9 mouse cellular contexts compared by ENCODE assay signal in genomic region chr1:136260635-136261238, GRCm38 (mm10). TPM values are rescaled to one million over a fixed set of nuclear protein-coding genes. Genes with fewer than 3 reads are reported as not detected.
DNase-seq lines count a peak whose midpoint lies in the region; ATAC-seq and TF ChIP-seq lines count a peak whose summit lies in the region.
"Had no signal": no experiment of that assay in that cellular context is flagged by ENCODE, and none has a peak within 500 bp of the region (broad histone marks: within the 10 kb centered on the region; RNA-seq: fewer than 3 reads in every experiment).

Gpr25 (minus strand) TSS chr1:136260873.

- H3K9ac ChIP-seq in heart, embryonic 14.5 days (ENCODE audit: low read length): peak within 1 kb of the TSS; percentile 68
- H3K9ac ChIP-seq in forebrain, embryonic 12.5 days: peak within 1 kb of the TSS; percentile 57
- H3K9ac ChIP-seq in liver, embryonic 15.5 days: no peak within 1 kb of the TSS

- ATAC-seq in heart, embryonic 14.5 days (ENCODE audit: insufficient number of reproducible peaks, insufficient read depth, low FRiP score, low read depth): 0 out of 2 replicates have a peak, but pooled peaks have one; percentile 12
- peak; percentile 53 for ATAC-seq in forebrain, embryonic 12.5 days (ENCODE audit: low FRiP score)
- ATAC-seq in liver, embryonic 15.5 days (ENCODE audit: insufficient read depth): no peak

- no peak for DNase-seq in heart, adult 8-10 months (ENCODE audit: low spot score)
- DNase-seq in adrenal gland, postnatal 4 days (ENCODE audit: low spot score in 2 of 2): no peak
- no peak for DNase-seq in embryo, embryonic 10 days (ENCODE audit: low spot score)
- no peak for DNase-seq in cerebellum, postnatal 25 days

- no peaks in the 10 kb centered on the region for H3K9me3 ChIP-seq in heart, embryonic 14.5 days (ENCODE audit: control insufficient read depth, low read length)
- no peaks in the 10 kb centered on the region for H3K9me3 ChIP-seq in E14TG2a.4 (ENCODE audit: low read length)
- H3K9me3 ChIP-seq in forebrain, embryonic 12.5 days: no peaks in the 10 kb centered on the region
- no peaks in the 10 kb centered on the region for H3K9me3 ChIP-seq in liver, embryonic 15.5 days (replicated peaks)

- 8% methylated on average over 27 of the region's 28 CpGs for WGBS in heart, embryonic 14.5 days
- WGBS in forebrain, embryonic 12.5 days: 6% methylated on average over 28 of the region's 28 CpGs
- 8% methylated on average over 28 of the region's 28 CpGs for WGBS in liver, embryonic 15.5 days (ENCODE audit: insufficient replicate concordance)

- peaks cover 7 to 16% of the 10 kb centered on the region in 2 experiments for H3K4me1 ChIP-seq in heart, embryonic 14.5 days (ENCODE audit: control insufficient read depth in 2 of 2, insufficient read depth in 2 of 2, low read length in 2 of 2)
- H3K4me1 ChIP-seq in E14TG2a.4 (replicated peaks; ENCODE audit: low read depth, low read length): peaks cover 31% of the 10 kb centered on the region
- peaks cover 14% of the 10 kb centered on the region for H3K4me1 ChIP-seq in forebrain, embryonic 12.5 days
- H3K4me1 ChIP-seq in liver, embryonic 15.5 days (replicated peaks): peaks cover 14% of the 10 kb centered on the region

- no peaks in the 10 kb centered on the region for H3K36me3 ChIP-seq in heart, embryonic 14.5 days (ENCODE audit: control insufficient read depth, insufficient read depth, low read length)
- H3K36me3 ChIP-seq in E14TG2a.4 (ENCODE audit: insufficient read depth, low read length): no peaks in the 10 kb centered on the region
- no peaks in the 10 kb centered on the region for H3K36me3 ChIP-seq in forebrain, embryonic 12.5 days (replicated peaks)
- no peaks in the 10 kb centered on the region for H3K36me3 ChIP-seq in liver, embryonic 15.5 days (replicated peaks)

- H3K4me3 ChIP-seq in heart, embryonic 14.5 days (ENCODE audit: control insufficient read depth in 1 of 2, insufficient read depth in 1 of 2, low read depth in 1 of 2, low read length in 2 of 2): peak within 1 kb of the TSS; percentile 54 to 58
- peak within 1 kb of the TSS; percentile 81 for H3K4me3 ChIP-seq in E14TG2a.4 (replicated peaks; ENCODE audit: low read length)
- H3K4me3 ChIP-seq in forebrain, embryonic 12.5 days (replicated peaks): peak within 1 kb of the TSS; percentile 61
- peak within 1 kb of the TSS; percentile 46 for H3K4me3 ChIP-seq in liver, embryonic 15.5 days (replicated peaks)

- no peak for TF ChIP-seq CTCF in E14TG2a.4 (conservative IDR thresholded peaks at IDR 0.05; ENCODE audit: low read length)

- H3K27me3 ChIP-seq in heart, embryonic 14.5 days (ENCODE audit: control insufficient read depth, insufficient read depth, low read length): peaks cover 64% of the 10 kb centered on the region
- H3K27me3 ChIP-seq in E14TG2a.4 (ENCODE audit: insufficient read depth, low read length): peaks cover 72% of the 10 kb centered on the region
- H3K27me3 ChIP-seq in forebrain, embryonic 12.5 days: peaks cover 73% of the 10 kb centered on the region
- peaks cover 90% of the 10 kb centered on the region for H3K27me3 ChIP-seq in liver, embryonic 15.5 days

- H3K4me2 ChIP-seq in heart, embryonic 14.5 days (ENCODE audit: low read length): peak within 1 kb of the TSS; percentile 96
- peak within 1 kb of the TSS; percentile 91 for H3K4me2 ChIP-seq in forebrain, embryonic 12.5 days
- peak within 1 kb of the TSS; percentile 73 for H3K4me2 ChIP-seq in liver, embryonic 15.5 days

- H3K27ac ChIP-seq in heart, embryonic 14.5 days (replicated peaks in 1 of 2; ENCODE audit: control insufficient read depth in 1 of 2, insufficient read depth in 1 of 2, low read depth in 2 of 2, low read length in 2 of 2): no peak within 1 kb of the TSS; a peak in 1 of 4 replicates
- H3K27ac ChIP-seq in forebrain, embryonic 12.5 days: no peak within 1 kb of the TSS
- H3K27ac ChIP-seq in liver, embryonic 15.5 days (replicated peaks): no peak within 1 kb of the TSS

RNA-seq across cellular contexts. Expression of gene Gpr25, which starts in this region (rescaled TPM):
- not detected in 2 replicates for polyA plus RNA-seq in heart, embryonic 14.5 days (2014; fragmentation: Nextera tagmentation; extraction: Ambion mirVana)
- total RNA-seq in heart, adult 8-10 months (2022): not detected
- not detected in 2 replicates for polyA plus RNA-seq in forebrain, embryonic 12.5 days (2016; fragmentation: Nextera tagmentation; extraction: Ambion mirVana)
- not detected in 2 replicates for polyA plus RNA-seq in liver, embryonic 15.5 days (2015; fragmentation: Nextera tagmentation; extraction: Ambion mirVana)
- total RNA-seq in adrenal gland, postnatal 4 days (2021): not detected
- total RNA-seq: granulocyte monocyte progenitor cell, adult 5-6 weeks had no signal

Comparison
In these comparisons a context has a peak if more than half of its experiments do, and no peak if none do; other contexts are left out.
1. Peak in ATAC-seq, H3K4me3 ChIP-seq, H3K9ac ChIP-seq and H3K4me2 ChIP-seq in heart, embryonic 14.5 days; RNA of the gene not detected or under 1 TPM.
2. Peak in ATAC-seq, H3K4me3 ChIP-seq, H3K9ac ChIP-seq and H3K4me2 ChIP-seq in forebrain, embryonic 12.5 days; RNA of the gene not detected or under 1 TPM.